Mouse (Mus musculus) B cell, adult (primary cell): ENCODE measurements around the gene Tbc1d2. TPM values are rescaled to one million over a fixed set of nuclear protein-coding genes. Genes with fewer than 3 reads are reported as not detected.

Source experiments
- total RNA-seq: library from RNA; stranded (reverse); gene quantifications from 4 replicates; pipeline ENCODE4 v1.2.4, GENCODE M21; 2023; ENCODE audit not compliant: inconsistent age

The Tbc1d2 gene
- 0.72 to 0.84 TPM (median 0.75 TPM) in 4 replicates for total RNA-seq

DNA sequence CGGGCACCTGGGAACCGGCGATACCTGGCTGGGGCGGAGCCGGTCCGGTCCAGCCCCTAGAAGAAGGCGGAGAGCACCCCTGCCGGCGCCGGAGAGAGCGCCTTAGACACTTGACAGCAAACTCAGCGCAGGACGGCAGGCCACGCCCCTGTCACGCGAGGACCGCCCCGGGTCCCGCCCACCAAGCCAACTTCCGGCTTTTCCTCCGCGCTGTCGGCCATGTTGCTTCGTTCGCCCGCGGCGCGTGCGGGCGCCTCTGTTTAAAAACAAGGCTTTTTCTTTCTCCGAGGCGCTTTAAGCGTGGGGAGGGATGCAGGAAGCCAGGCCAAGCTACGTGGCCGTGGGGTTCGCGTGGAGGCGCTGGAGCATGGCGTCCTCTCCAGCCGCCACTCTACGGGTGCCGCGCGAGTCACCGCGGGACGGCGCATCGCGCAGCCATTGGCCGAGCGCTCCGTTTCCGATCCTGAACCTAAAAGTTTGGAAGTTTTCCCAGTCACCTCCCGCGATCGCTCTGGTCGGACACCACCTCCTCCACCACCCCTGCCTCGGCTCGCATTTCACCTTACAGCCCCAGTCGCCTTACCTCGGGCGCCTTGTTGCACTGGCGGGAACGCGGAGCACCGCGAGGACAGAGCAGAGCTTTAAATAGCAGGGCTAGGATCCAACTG is at the start of gene Tbc1d2:
Tbc1d2 (minus strand) TSS at position 124 of the 668 bp plus-strand sequence.

DNA sequence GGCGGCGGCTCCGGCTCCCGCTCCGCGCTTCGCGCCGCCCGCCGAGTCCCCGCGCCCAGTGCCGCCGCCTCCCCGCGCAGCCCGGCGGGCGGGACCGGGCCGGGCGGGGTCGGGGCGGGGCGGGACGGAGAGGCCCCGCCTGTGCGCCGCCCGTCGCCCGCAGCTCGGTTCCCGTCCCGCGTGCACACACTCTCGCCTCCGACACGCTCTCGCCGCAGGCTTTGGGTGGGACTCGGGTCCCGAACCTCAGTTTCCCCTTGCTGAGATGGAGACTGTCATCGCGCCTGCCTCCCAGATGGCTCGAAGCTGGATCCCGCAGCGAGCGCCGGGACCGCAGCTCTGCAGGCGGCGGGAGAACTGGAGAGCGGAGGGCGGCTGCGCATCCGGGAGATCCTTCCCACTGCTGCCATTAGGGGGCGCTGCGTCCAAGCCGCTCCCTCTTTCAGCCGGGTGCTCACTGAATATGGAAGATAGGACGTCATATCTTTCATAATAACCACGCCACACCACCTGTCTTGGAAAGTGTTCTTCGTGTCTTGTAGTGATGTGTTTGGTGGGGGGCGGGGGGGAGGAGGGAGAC is 48.1 kb downstream of the Tbc1d2 start, which contains the start of gene Coro2a:
Coro2a (minus strand) TSS at position 359 of the 580 bp plus-strand sequence.

Other genes starting within 250 kb of the Tbc1d2 start
- 0.63 to 1.2 TPM (median 0.91 TPM) in 4 replicates for gene Hemgn, start 236.7 kb downstream of the Tbc1d2 start, total RNA-seq
- 147 to 165 TPM (median 160 TPM) in 4 replicates for gene Anp32b, start 199.3 kb downstream of the Tbc1d2 start, total RNA-seq
- gene Nans, start 161.0 kb downstream of the Tbc1d2 start, total RNA-seq, result 27.3 to 36.6 TPM (median 34.8 TPM) in 4 replicates
- 58.6 to 69.3 TPM (median 66.3 TPM) in 4 replicates for gene Trim14, start 114.1 kb downstream of the Tbc1d2 start, total RNA-seq
- 35.9 to 43.3 TPM (median 39.3 TPM) in 4 replicates for gene Coro2a, start 48.0 kb downstream of the Tbc1d2 start, total RNA-seq